Mouse (Mus musculus): Measurements from ENCODE around the gene Cnpy2. TPM values are rescaled to one million over a fixed set of nuclear protein-coding genes. Genes with fewer than 3 reads are reported as not detected.

The Cnpy2 gene
- total RNA-seq, 2 experiments from 2014 or later, result 78.8 to 83.0 TPM

GRCm38 (mm10) chr10:128362568-128362967 lies 40.3 kb downstream of the Cnpy2 start:
- peak; percentile 78 for TF ChIP-seq CTCF (conservative IDR thresholded peaks at IDR 0.05)
- Histone ChIP-seq H3K27ac (no peak overlapping the region), H3K4me3 (no peak overlapping the region)
- DNase-seq (ENCODE audit: low spot score in 2 of 2), result no peak

DNA sequence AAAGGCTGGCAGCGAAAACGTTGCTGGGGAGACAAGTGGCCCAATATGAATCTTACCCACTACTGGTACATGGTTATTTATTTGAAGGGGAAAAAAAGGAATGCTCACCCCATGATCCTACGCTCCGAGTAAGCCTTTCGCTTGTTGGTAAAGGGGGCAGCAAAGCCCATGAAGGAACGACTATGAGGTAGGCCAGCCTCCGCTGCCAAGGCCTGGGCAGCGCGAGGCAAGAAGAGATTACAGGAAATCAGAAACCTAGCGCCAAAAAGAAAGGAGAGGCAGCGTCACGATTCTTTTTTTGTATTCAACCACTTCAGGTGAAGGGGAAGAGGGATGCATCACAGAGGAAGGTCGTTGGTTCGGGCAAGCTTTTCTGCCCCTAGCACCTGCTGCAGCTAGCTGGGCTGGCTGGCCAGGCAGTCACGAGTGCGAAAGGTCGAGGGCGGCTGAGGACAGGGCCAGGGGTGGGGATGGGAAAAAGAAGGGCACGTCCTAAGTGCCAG lies 45.7 kb downstream of the Cnpy2 start:
- TF ChIP-seq CTCF (conservative IDR thresholded peaks at IDR 0.05), result no peak
- DNase-seq (ENCODE audit: low spot score in 2 of 2), result no peak
- peak overlapping the region; percentile 81 for H3K4me3 ChIP-seq
- H3K27ac ChIP-seq, result peak overlapping the region; percentile 92

DNA sequence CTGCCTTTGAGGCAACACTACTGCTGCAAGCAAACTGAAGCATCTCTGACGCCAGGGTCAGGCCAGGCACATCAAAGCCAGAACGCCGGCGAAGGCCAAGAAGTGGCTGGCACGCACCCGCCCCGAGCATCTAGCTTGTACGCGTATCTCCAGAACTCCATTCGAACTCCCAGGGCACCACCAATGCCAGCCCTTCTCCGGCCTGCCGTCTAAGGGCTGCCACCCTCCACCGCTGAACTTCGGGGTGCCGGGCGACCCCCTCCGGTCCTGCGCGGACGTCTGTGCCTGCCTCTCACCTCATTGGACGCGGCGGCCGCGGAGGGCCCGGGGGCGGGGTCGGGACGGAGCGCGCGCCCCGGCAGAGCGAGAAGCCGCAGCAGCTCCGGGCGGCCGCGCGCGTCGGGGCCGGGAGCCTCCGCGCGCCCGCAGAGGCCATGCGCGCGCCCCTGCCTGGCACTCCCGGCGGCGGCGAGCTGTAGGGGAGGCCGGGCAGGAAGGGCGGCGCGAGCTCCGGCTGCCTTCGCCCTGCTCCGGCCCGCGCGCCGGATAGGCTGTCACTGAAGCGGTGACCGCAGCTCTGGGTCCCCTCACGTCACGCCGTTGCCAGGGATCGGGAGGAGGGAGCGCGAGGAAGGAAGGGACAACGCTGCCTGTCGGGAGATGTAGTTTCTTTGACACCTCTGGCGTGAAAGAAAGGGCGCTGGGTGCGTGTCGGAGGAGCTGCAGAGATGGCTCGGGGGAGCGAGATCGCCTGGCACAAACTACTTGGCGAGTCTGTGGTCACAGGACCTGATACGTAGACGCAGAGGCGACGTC lies 46.4 kb downstream of the Cnpy2 start, which contains the start of gene Coq10a:
TSS of gene Coq10a (minus strand) at position 596 of the 816 bp plus-strand sequence.
- peak within 1 kb of the TSS; percentile 81 for H3K4me3 ChIP-seq
- no peak for TF ChIP-seq CTCF (conservative IDR thresholded peaks at IDR 0.05)
- DNase-seq (ENCODE audit: low spot score in 2 of 2), result peak; percentile 91 to 95
- peak within 1 kb of the TSS; percentile 92 for H3K27ac ChIP-seq

DNA sequence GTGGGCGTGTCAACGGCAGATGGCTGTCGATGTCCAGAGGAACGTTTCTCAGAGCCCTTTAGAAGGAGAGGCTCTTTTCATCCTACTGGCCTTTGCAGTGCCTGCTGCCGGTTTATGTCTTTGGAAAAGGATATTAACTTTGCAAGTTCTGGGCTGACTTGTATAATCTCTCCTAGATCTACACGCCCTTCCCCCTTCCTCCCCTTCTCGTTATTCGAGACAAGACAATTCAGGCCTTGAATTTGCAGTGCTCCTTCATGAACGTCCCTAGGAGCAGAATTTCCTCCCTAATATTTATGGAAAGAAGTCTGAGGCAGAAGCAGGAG lies 46.9 kb downstream of the Cnpy2 start:
- Histone ChIP-seq H3K4me3 (peak overlapping the region; percentile 81), H3K27ac (peak overlapping the region; percentile 92)
- 0 out of 2 replicates have a peak, but pooled peaks have one; percentile 9 for TF ChIP-seq CTCF (conservative IDR thresholded peaks at IDR 0.05)
- no peak for DNase-seq (ENCODE audit: low spot score in 2 of 2)

GRCm38 (mm10) chr10:128369599-128369998 lies 47.3 kb downstream of the Cnpy2 start:
- DNase-seq (ENCODE audit: low spot score in 2 of 2), result no peak
- peak overlapping the region; percentile 92 for H3K27ac ChIP-seq
- no peak for TF ChIP-seq CTCF (conservative IDR thresholded peaks at IDR 0.05)
- H3K4me3 ChIP-seq, result peak overlapping the region; percentile 81

GRCm38 (mm10) chr10:128370021-128370420 lies 47.8 kb downstream of the Cnpy2 start:
- TF ChIP-seq CTCF (conservative IDR thresholded peaks at IDR 0.05), result no peak
- no peak overlapping the region for H3K4me3 ChIP-seq

GRCm38 (mm10) chr10:128370601-128371000 lies 48.3 kb downstream of the Cnpy2 start:
- TF ChIP-seq CTCF (conservative IDR thresholded peaks at IDR 0.05), result no peak
- no peak for DNase-seq (ENCODE audit: low spot score in 2 of 2)
- Histone ChIP-seq H3K27ac (no peak overlapping the region), H3K4me3 (no peak overlapping the region)

More at GRCm38 (mm10) chr10:128370021-128370420, 47.8 kb downstream of the Cnpy2 start:
- no peak for DNase-seq (ENCODE audit: low spot score in 2 of 2)
- H3K27ac ChIP-seq, result peak overlapping the region; percentile 92; the same call in 1 of the 2 replicates

GRCm38 (mm10) chr10:128372142-128372541 lies 49.9 kb downstream of the Cnpy2 start:
- DNase-seq (ENCODE audit: low spot score in 2 of 2), result no peak
- Histone ChIP-seq H3K27ac (no peak overlapping the region), H3K4me3 (no peak overlapping the region)
- TF ChIP-seq CTCF (conservative IDR thresholded peaks at IDR 0.05), result peak; percentile 59

- no peak for DNase-seq (ENCODE audit: low spot score in 2 of 2)
- TF ChIP-seq CTCF (conservative IDR thresholded peaks at IDR 0.05), result no peak
- no peak overlapping the region for H3K4me3 ChIP-seq
- H3K27ac ChIP-seq, result no peak overlapping the region
Observed at GRCm38 (mm10) chr10:128372989-128373748, 50.9 kb downstream of the Cnpy2 start.

DNA sequence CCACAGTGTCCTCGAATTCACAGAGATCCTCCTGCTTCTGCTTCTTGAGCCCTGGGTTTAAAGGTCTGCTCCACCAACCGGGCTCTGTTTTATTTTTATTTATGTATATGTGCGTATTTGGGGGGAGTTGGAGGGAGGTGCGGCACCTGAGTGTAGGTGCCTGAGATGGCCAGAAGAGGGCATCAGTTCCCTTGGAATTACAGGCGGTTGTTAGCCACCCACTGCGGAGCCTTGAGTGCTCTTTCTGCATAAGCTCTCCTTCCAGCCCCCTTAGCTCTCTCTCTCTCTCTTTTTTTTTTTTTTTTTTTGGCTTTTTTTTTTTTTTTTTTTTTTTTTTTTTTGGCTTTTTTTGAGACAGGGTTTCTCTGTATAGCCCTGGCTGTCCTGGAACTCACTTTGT lies 52.1 kb downstream of the Cnpy2 start:
- no peak for DNase-seq (ENCODE audit: low spot score in 2 of 2)
- no peak overlapping the region for H3K27ac ChIP-seq
- H3K4me3 ChIP-seq, result no peak overlapping the region
- peak; percentile 58 for TF ChIP-seq CTCF (conservative IDR thresholded peaks at IDR 0.05)

DNA sequence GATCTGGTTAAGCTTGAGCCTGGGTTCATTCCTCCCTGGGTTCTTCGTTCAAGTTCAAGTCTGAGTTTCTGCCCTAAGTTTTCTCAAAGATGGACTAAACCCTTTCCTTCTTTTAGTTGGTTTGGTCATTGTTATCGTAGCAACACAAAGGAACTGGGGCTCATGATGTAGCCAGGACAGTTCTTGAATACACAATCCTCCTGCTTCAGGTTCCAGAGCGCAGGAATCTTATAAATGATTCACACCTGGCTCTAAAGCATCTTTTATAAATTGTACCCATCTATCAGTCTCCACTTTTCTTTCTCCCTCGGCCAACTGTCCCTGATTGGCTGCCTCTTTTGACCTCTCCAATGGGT lies 53.8 kb downstream of the Cnpy2 start:
- DNase-seq (ENCODE audit: low spot score in 2 of 2), result no peak
- peak overlapping the region; percentile 70 for H3K4me3 ChIP-seq
- peak overlapping the region; percentile 99 for H3K27ac ChIP-seq
- TF ChIP-seq CTCF (conservative IDR thresholded peaks at IDR 0.05), result no peak

- peak; percentile 63 to 85 for DNase-seq (ENCODE audit: low spot score in 2 of 2)
- peak; percentile 57 for TF ChIP-seq CTCF (conservative IDR thresholded peaks at IDR 0.05)
- Histone ChIP-seq H3K27ac (peak within 1 kb of the TSS; percentile 99), H3K4me3 (peak within 1 kb of the TSS; percentile 83)
Observed at GRCm38 (mm10) chr10:128376455-128377211, 54.4 kb downstream of the Cnpy2 start, which contains the start of gene Ankrd52. Gene Ankrd52 (plus strand): TSS chr10:128377115.

Other genes with a start within 250 kb of the Cnpy2 start
- gene Atp5b, start 239.2 kb upstream of the Cnpy2 start, total RNA-seq (2021), result 1,000 to 10,000 TPM; 1,635 to 1,673 TPM
- 10 to 100 TPM; 42.8 to 45.5 TPM for gene Baz2a, start 230.9 kb upstream of the Cnpy2 start, total RNA-seq (2021)
- 10 to 100 TPM; 12.7 to 12.8 TPM for gene Rbms2, start 142.2 kb upstream of the Cnpy2 start, total RNA-seq (2021)
- 10 to 100 TPM; 20.1 to 21.0 TPM for gene Gls2, start 128.0 kb upstream of the Cnpy2 start, total RNA-seq (2021)
- gene Spryd4, start 110.7 kb upstream of the Cnpy2 start, total RNA-seq (2021), result 10 to 100 TPM in 1 of 2 experiments, 1 to 10 TPM in 1; 9.5 to 10.4 TPM
- gene Mip, start 96.6 kb upstream of the Cnpy2 start, total RNA-seq (2021), result not detected
- 1 to 10 TPM; 5.4 to 6.4 TPM for gene Timeless, start 90.4 kb upstream of the Cnpy2 start, total RNA-seq (2021)
- not detected for gene Apon, start 68.4 kb upstream of the Cnpy2 start, total RNA-seq (2021)
- gene Apof, start 53.8 kb upstream of the Cnpy2 start, total RNA-seq (2021), result not detected
- 10 to 100 TPM; 34.4 to 34.7 TPM for gene Stat2, start 51.9 kb upstream of the Cnpy2 start, total RNA-seq (2021)
- under 1 TPM in 1 of 2 experiments, not detected in 1; 0.27 TPM for gene Il23a, start 23.7 kb upstream of the Cnpy2 start, total RNA-seq (2021)
- 10 to 100 TPM; 14.7 to 16.4 TPM for gene Pan2, start 19.1 kb upstream of the Cnpy2 start, total RNA-seq (2021)
- gene Cs, start 15.3 kb downstream of the Cnpy2 start, total RNA-seq (2021), result 100 to 1,000 TPM; 226 to 235 TPM
- gene Coq10a, start 46.5 kb downstream of the Cnpy2 start, total RNA-seq (2021), result 10 to 100 TPM; 48.6 to 49.2 TPM
- 10 to 100 TPM; 50.6 to 51.6 TPM for gene Ankrd52, start 54.7 kb downstream of the Cnpy2 start, total RNA-seq (2021)
- under 1 TPM in 1 of 2 experiments, not detected in 1; 0.29 TPM for gene Slc39a5, start 78.8 kb downstream of the Cnpy2 start, total RNA-seq (2021)
- 10 to 100 TPM; 88.2 to 93.0 TPM for gene Nabp2, start 89.0 kb downstream of the Cnpy2 start, total RNA-seq (2021)
- 10 to 100 TPM; 69.5 to 71.8 TPM for gene Rnf41, start 89.2 kb downstream of the Cnpy2 start, total RNA-seq (2021)
- gene Smarcc2, start 136.8 kb downstream of the Cnpy2 start, total RNA-seq (2021), result 100 to 1,000 TPM; 246 to 255 TPM
- 100 to 1,000 TPM; 519 to 544 TPM for gene Myl6, start 171.7 kb downstream of the Cnpy2 start, total RNA-seq (2021)
- gene Myl6b, start 176.2 kb downstream of the Cnpy2 start, total RNA-seq (2021), result 10 to 100 TPM; 18.5 to 21.1 TPM
- 1 to 10 TPM; 5.5 TPM for gene Esyt1, start 203.4 kb downstream of the Cnpy2 start, total RNA-seq (2021)
- 10 to 100 TPM; 12.2 to 14.3 TPM for gene Zc3h10, start 225.3 kb downstream of the Cnpy2 start, total RNA-seq (2021)
- gene Rpl41, start 226.8 kb downstream of the Cnpy2 start, total RNA-seq (2021), result 1,000 to 10,000 TPM; 1,438 to 1,486 TPM
- gene Pa2g4, start 243.5 kb downstream of the Cnpy2 start, total RNA-seq (2021), result 10 to 100 TPM; 61.4 to 64.4 TPM

Measured in layer of hippocampus, adult 2 months (tissue).